Mouse (Mus musculus): ENCODE data around the gene Hrct1. TPM values are rescaled to one million over a fixed set of nuclear protein-coding genes. Genes with fewer than 3 reads are reported as not detected.

Gene Hrct1
- 0.33 and 0.35 TPM in 2 replicates for polyA plus RNA-seq (2011; ENCODE audit: insufficient read length, low read depth, missing spikeins)

- TF ChIP-seq POLR2A (IDR thresholded peaks at IDR 0.05; ENCODE audit: low read depth, low read length) (peak; percentile 31), CTCF (IDR thresholded peaks at IDR 0.05; ENCODE audit: borderline replicate concordance, insufficient read depth, low read length) (no peak)
- H3K4me3 ChIP-seq (ENCODE audit: insufficient read depth, low read length) = no peak within 1 kb of the TSS
- H3K27ac ChIP-seq (ENCODE audit: insufficient read depth, low read length) = peak within 1 kb of the TSS; percentile 49
- peaks cover 16% of the 10 kb centered on the region; the same call in 1 of the 2 replicates for H3K4me1 ChIP-seq (ENCODE audit: control insufficient read depth, insufficient read depth, low read length)
Measured at GRCm38 (mm10) chr4:43726995-43727394, at the start of gene Hrct1. Hrct1 (plus strand) TSS chr4:43727188.

DNA sequence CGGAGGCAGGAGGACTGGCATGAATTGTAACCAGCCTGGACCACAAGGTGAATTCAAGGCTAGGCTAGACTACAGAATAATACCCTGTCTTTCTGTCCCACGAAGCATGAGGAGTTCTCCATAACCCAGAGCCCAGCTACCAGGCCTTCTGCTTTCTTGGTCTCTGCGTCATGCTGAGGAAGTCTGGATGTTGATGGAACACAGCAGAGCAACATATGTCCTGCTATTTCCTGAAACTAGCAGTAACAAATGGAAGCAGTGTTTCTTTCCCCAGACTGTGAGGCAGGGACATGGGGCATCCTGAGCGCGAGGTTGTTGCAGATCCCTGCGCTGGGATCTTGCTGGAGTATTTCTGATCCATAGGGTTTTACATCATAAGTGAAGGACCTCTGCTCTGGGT lies 48.4 kb upstream of the Hrct1 start:
- Histone ChIP-seq H3K4me3 (ENCODE audit: insufficient read depth, low read length) (no peak overlapping the region), H3K4me1 (ENCODE audit: control insufficient read depth, insufficient read depth, low read length) (no peaks in the 10 kb centered on the region), H3K27ac (ENCODE audit: insufficient read depth, low read length) (no peak overlapping the region)
- TF ChIP-seq CTCF (IDR thresholded peaks at IDR 0.05; ENCODE audit: borderline replicate concordance, insufficient read depth, low read length) = no peak

GRCm38 (mm10) chr4:43679416-43680043 lies 47.5 kb upstream of the Hrct1 start:
- Histone ChIP-seq H3K4me3 (ENCODE audit: insufficient read depth, low read length) (no peak overlapping the region), H3K27ac (ENCODE audit: insufficient read depth, low read length) (no peak overlapping the region), H3K4me1 (ENCODE audit: control insufficient read depth, insufficient read depth, low read length) (no peaks in the 10 kb centered on the region)
- TF ChIP-seq CTCF (IDR thresholded peaks at IDR 0.05; ENCODE audit: borderline replicate concordance, insufficient read depth, low read length) = no peak
- no peak for TF ChIP-seq POLR2A (IDR thresholded peaks at IDR 0.05; ENCODE audit: low read depth, low read length)

DNA sequence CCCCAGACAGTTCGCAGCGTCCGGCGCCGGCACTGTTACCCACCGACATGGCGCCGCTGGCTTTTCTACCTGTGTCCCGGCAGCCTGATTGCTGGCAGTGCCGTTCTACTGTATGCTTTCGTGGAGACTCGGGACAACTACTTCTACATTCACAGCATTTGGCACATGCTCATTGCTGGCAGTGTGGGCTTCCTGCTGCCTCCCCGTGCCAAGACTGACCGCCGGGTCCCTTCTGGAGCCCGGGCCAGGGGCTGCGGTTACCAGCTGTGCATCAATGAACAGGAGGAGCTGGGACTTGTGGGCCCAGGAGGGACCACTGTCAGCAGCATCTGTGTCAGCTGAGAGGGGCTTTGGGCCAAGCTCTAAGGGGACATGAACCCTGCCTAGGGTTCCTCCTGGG lies 37.0 kb upstream of the Hrct1 start:
- Histone ChIP-seq H3K4me1 (ENCODE audit: control insufficient read depth, insufficient read depth, low read length) (peaks cover 6% of the 10 kb centered on the region; the same call in 1 of the 2 replicates), H3K27ac (ENCODE audit: insufficient read depth, low read length) (no peak overlapping the region), H3K4me3 (ENCODE audit: insufficient read depth, low read length) (no peak overlapping the region)
- no peak for TF ChIP-seq POLR2A (IDR thresholded peaks at IDR 0.05; ENCODE audit: low read depth, low read length)
- no peak for TF ChIP-seq CTCF (IDR thresholded peaks at IDR 0.05; ENCODE audit: borderline replicate concordance, insufficient read depth, low read length)

- peaks cover 6% of the 10 kb centered on the region; the same call in 1 of the 2 replicates for H3K4me1 ChIP-seq (ENCODE audit: control insufficient read depth, insufficient read depth, low read length)
- H3K4me3 ChIP-seq (ENCODE audit: insufficient read depth, low read length) = no peak overlapping the region
- H3K27ac ChIP-seq (ENCODE audit: insufficient read depth, low read length) = no peak overlapping the region
- TF ChIP-seq POLR2A (IDR thresholded peaks at IDR 0.05; ENCODE audit: low read depth, low read length) (no peak), CTCF (IDR thresholded peaks at IDR 0.05; ENCODE audit: borderline replicate concordance, insufficient read depth, low read length) (no peak)
Measured at GRCm38 (mm10) chr4:43691026-43691425, 36.0 kb upstream of the Hrct1 start.

DNA sequence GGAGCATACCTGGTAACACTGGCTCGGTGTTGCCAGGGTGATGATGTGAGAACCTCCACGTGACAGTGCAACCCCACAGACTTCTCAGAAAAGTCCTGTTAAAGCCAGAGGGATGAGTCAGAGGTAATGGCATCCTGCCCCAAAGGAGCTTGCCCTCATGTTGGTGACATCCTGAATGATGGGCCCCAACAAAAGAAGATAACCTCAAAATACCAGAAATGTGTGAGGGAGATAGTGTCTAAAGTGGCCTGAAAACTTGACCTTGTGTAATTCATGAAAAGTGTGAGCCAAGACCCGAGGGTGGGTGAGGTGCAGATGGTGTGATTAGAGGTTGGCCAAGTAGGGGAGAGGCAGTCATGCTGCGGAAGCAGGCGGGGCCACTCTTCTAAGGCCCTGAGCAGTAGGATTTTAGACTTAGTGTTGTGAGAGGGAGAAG lies 33.2 kb upstream of the Hrct1 start:
- TF ChIP-seq POLR2A (IDR thresholded peaks at IDR 0.05; ENCODE audit: low read depth, low read length) (no peak), CTCF (IDR thresholded peaks at IDR 0.05; ENCODE audit: borderline replicate concordance, insufficient read depth, low read length) (no peak)
- H3K4me1 ChIP-seq (ENCODE audit: control insufficient read depth, insufficient read depth, low read length) = peaks cover 6% of the 10 kb centered on the region; the same call in 1 of the 2 replicates
- H3K27ac ChIP-seq (ENCODE audit: insufficient read depth, low read length) = no peak overlapping the region
- no peak overlapping the region for H3K4me3 ChIP-seq (ENCODE audit: insufficient read depth, low read length)

GRCm38 (mm10) chr4:43694439-43695248 lies 32.3 kb upstream of the Hrct1 start:
- Histone ChIP-seq H3K27ac (ENCODE audit: insufficient read depth, low read length) (no peak overlapping the region), H3K4me1 (ENCODE audit: control insufficient read depth, insufficient read depth, low read length) (peaks cover 6% of the 10 kb centered on the region; the same call in 1 of the 2 replicates), H3K4me3 (ENCODE audit: insufficient read depth, low read length) (no peak overlapping the region)
- no peak for TF ChIP-seq POLR2A (IDR thresholded peaks at IDR 0.05; ENCODE audit: low read depth, low read length)
- TF ChIP-seq CTCF (IDR thresholded peaks at IDR 0.05; ENCODE audit: borderline replicate concordance, insufficient read depth, low read length) = no peak

GRCm38 (mm10) chr4:43695249-43695671 lies 31.7 kb upstream of the Hrct1 start:
- Histone ChIP-seq H3K4me3 (ENCODE audit: insufficient read depth, low read length) (no peak overlapping the region), H3K4me1 (ENCODE audit: control insufficient read depth, insufficient read depth, low read length) (peaks cover 6% of the 10 kb centered on the region; the same call in 1 of the 2 replicates), H3K27ac (ENCODE audit: insufficient read depth, low read length) (no peak overlapping the region)
- no peak for TF ChIP-seq CTCF (IDR thresholded peaks at IDR 0.05; ENCODE audit: borderline replicate concordance, insufficient read depth, low read length)
- TF ChIP-seq POLR2A (IDR thresholded peaks at IDR 0.05; ENCODE audit: low read depth, low read length) = no peak

- H3K27ac ChIP-seq (ENCODE audit: insufficient read depth, low read length) = no peak overlapping the region
- H3K4me1 ChIP-seq (ENCODE audit: control insufficient read depth, insufficient read depth, low read length) = peaks cover 6% of the 10 kb centered on the region; the same call in 1 of the 2 replicates
- no peak overlapping the region for H3K4me3 ChIP-seq (ENCODE audit: insufficient read depth, low read length)
- TF ChIP-seq CTCF (IDR thresholded peaks at IDR 0.05; ENCODE audit: borderline replicate concordance, insufficient read depth, low read length) = no peak
- TF ChIP-seq POLR2A (IDR thresholded peaks at IDR 0.05; ENCODE audit: low read depth, low read length) = no peak
Measured at GRCm38 (mm10) chr4:43696561-43696960, 30.4 kb upstream of the Hrct1 start.

- no peak for TF ChIP-seq POLR2A (IDR thresholded peaks at IDR 0.05; ENCODE audit: low read depth, low read length)
- H3K4me1 ChIP-seq (ENCODE audit: control insufficient read depth, insufficient read depth, low read length) = no peaks in the 10 kb centered on the region
- H3K27ac ChIP-seq (ENCODE audit: insufficient read depth, low read length) = no peak within 1 kb of the TSS
- no peak within 1 kb of the TSS for H3K4me3 ChIP-seq (ENCODE audit: insufficient read depth, low read length)
Measured at GRCm38 (mm10) chr4:43700707-43701106, 26.3 kb upstream of the Hrct1 start, which contains the start of gene Olfr70. Olfr70 (minus strand) TSS chr4:43700807.
